Mouse (Mus musculus): ENCODE data around the gene Cldn10. TPM values are rescaled to one million over a fixed set of nuclear protein-coding genes. Genes with fewer than 3 reads are reported as not detected.

The Cldn10 gene
- polyA plus RNA-seq (2012; rRNA removed), result 0.16 and 2.3 TPM in 2 replicates

DNA sequence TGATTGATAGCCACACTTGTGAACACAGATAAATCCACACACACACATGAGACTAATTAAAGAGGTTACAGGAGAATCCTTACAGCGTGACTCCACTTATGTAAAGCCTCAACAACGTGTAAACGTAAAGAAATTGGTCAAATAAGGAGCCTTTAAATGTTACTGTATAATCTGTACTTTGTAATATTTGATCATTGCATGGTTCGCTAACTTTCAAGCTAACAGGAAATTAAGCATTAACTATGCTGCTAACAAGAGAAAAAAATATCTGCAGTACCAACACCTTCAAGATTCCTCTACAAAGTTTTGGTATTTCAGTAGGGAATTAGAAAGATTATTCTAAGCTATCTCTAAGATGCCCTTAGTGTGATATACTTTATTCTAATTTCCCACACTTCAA, at the start of gene Cldn10:
Cldn10 (plus strand) TSS at position 288 of the 400 bp plus-strand sequence.
- Histone ChIP-seq H3K36me3 (ENCODE audit: control insufficient read depth, insufficient read depth, low read length) (no peaks in the 10 kb centered on the region), H3K4me1 (ENCODE audit: control insufficient read depth, insufficient read depth, insufficient read length, low read length) (no peaks in the 10 kb centered on the region), H3K4me3 (ENCODE audit: low read depth, low read length) (no peak within 1 kb of the TSS), H3K27me3 (ENCODE audit: control insufficient read depth, insufficient read depth, low read length) (no peaks in the 10 kb centered on the region), H3K27ac (ENCODE audit: insufficient read depth, low read depth, low read length) (no peak within 1 kb of the TSS)
- TF ChIP-seq POLR2A (IDR thresholded peaks at IDR 0.05; ENCODE audit: low read depth, low read length), result no peak
- no peak for TF ChIP-seq CTCF (IDR thresholded peaks at IDR 0.05; ENCODE audit: extremely low read depth, insufficient read length, insufficient replicate concordance, low read depth, low read length)
- 74% methylated on average over 4 of the region's 4 CpGs for WGBS

GRCm38 (mm10) chr14:118741780-118742179, 45.9 kb upstream of the Cldn10 start:
- no peaks in the 10 kb centered on the region for H3K27me3 ChIP-seq (ENCODE audit: control insufficient read depth, insufficient read depth, low read length)
- TF ChIP-seq CTCF (IDR thresholded peaks at IDR 0.05; ENCODE audit: extremely low read depth, insufficient read length, insufficient replicate concordance, low read depth, low read length), result no peak
- no peak for TF ChIP-seq POLR2A (IDR thresholded peaks at IDR 0.05; ENCODE audit: low read depth, low read length)
- no peak overlapping the region for H3K4me3 ChIP-seq (ENCODE audit: low read depth, low read length)
- no peak overlapping the region for H3K27ac ChIP-seq (ENCODE audit: insufficient read depth, low read depth, low read length)
- 0 out of 2 replicates have a peak, but pooled peaks cover 3% of the 10 kb centered on the region for H3K4me1 ChIP-seq (ENCODE audit: control insufficient read depth, insufficient read depth, insufficient read length, low read length)
- no peaks in the 10 kb centered on the region for H3K36me3 ChIP-seq (ENCODE audit: control insufficient read depth, insufficient read depth, low read length)

GRCm38 (mm10) chr14:118742862-118743261, 44.8 kb upstream of the Cldn10 start:
- no peak for TF ChIP-seq POLR2A (IDR thresholded peaks at IDR 0.05; ENCODE audit: low read depth, low read length)
- TF ChIP-seq CTCF (IDR thresholded peaks at IDR 0.05; ENCODE audit: extremely low read depth, insufficient read length, insufficient replicate concordance, low read depth, low read length), result no peak
- Histone ChIP-seq H3K4me3 (ENCODE audit: low read depth, low read length) (no peak overlapping the region), H3K27ac (ENCODE audit: insufficient read depth, low read depth, low read length) (no peak overlapping the region), H3K4me1 (ENCODE audit: control insufficient read depth, insufficient read depth, insufficient read length, low read length) (0 out of 2 replicates have a peak, but pooled peaks cover 3% of the 10 kb centered on the region), H3K36me3 (ENCODE audit: control insufficient read depth, insufficient read depth, low read length) (no peaks in the 10 kb centered on the region), H3K27me3 (ENCODE audit: control insufficient read depth, insufficient read depth, low read length) (no peaks in the 10 kb centered on the region)
- 32% methylated on average over 5 of the region's 5 CpGs for WGBS

DNA sequence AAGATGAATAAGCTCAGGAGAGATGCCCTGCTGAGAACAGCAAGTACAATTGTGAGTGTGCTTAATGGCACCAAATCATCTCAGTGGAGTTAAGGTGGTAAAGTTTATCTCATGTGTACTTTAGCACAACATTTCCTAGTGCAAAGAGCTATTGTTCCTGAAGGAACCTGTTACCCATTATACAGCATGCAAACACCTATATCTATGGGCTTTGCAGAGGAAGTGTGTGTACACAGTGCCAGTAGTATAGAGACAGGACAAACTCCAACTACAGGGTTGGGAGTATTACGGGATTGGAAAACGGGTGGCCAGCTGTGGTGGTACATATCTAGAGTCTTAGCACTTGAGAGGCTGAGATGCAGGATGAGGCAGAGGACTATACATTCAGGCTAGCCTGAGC, 38.6 kb upstream of the Cldn10 start:
- no peaks in the 10 kb centered on the region for H3K36me3 ChIP-seq (ENCODE audit: control insufficient read depth, insufficient read depth, low read length)
- no peaks in the 10 kb centered on the region for H3K4me1 ChIP-seq (ENCODE audit: control insufficient read depth, insufficient read depth, insufficient read length, low read length)
- TF ChIP-seq CTCF (IDR thresholded peaks at IDR 0.05; ENCODE audit: extremely low read depth, insufficient read length, insufficient replicate concordance, low read depth, low read length), result no peak
- TF ChIP-seq POLR2A (IDR thresholded peaks at IDR 0.05; ENCODE audit: low read depth, low read length), result no peak
- no peaks in the 10 kb centered on the region for H3K27me3 ChIP-seq (ENCODE audit: control insufficient read depth, insufficient read depth, low read length)
- no peak overlapping the region for H3K4me3 ChIP-seq (ENCODE audit: low read depth, low read length)
- H3K27ac ChIP-seq (ENCODE audit: insufficient read depth, low read depth, low read length), result no peak overlapping the region
- WGBS, result 26% methylated on average over 2 of the region's 2 CpGs

GRCm38 (mm10) chr14:118749715-118750114, 38.0 kb upstream of the Cldn10 start:
- no peak for TF ChIP-seq POLR2A (IDR thresholded peaks at IDR 0.05; ENCODE audit: low read depth, low read length)
- no peak for TF ChIP-seq CTCF (IDR thresholded peaks at IDR 0.05; ENCODE audit: extremely low read depth, insufficient read length, insufficient replicate concordance, low read depth, low read length)
- Histone ChIP-seq H3K4me1 (ENCODE audit: control insufficient read depth, insufficient read depth, insufficient read length, low read length) (no peaks in the 10 kb centered on the region), H3K4me3 (ENCODE audit: low read depth, low read length) (no peak overlapping the region), H3K27me3 (ENCODE audit: control insufficient read depth, insufficient read depth, low read length) (no peaks in the 10 kb centered on the region), H3K36me3 (ENCODE audit: control insufficient read depth, insufficient read depth, low read length) (no peaks in the 10 kb centered on the region), H3K27ac (ENCODE audit: insufficient read depth, low read depth, low read length) (no peak overlapping the region)
- WGBS, result 59% methylated on average over 4 of the region's 4 CpGs

DNA sequence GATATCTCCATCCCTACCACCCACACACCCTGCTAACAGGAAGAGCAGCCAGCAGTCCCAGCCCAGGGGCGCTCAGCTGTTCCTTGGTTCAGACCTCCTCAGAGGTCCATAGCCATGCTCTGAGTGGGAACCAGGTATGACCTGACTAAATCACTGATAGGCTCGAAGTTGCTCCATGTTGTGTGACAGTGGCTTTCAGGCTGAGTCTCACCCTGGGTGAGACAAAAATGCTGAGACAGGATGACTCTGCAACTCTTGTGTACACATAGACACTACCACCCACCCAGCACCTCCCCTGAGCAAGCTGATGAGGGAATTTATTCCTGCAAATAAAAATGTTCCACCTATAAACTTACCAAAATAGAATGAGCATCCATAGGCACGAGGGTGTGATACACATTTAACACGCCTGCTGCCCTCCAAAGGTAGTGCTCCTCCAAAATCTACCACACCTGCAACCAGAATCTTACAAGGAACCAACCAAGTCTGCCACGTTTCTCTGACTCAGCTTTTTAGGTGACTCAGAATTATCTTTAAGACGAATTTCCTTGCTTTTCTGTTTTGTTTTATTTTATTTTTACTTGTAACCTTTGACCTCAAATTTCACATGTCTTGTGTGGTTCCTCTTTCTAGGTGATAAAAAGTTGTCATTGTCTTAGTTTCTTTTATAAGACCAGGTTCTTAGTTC, 37.1 kb upstream of the Cldn10 start:
- no peak overlapping the region for H3K4me3 ChIP-seq (ENCODE audit: low read depth, low read length)
- no peaks in the 10 kb centered on the region for H3K27me3 ChIP-seq (ENCODE audit: control insufficient read depth, insufficient read depth, low read length)
- H3K4me1 ChIP-seq (ENCODE audit: control insufficient read depth, insufficient read depth, insufficient read length, low read length), result no peaks in the 10 kb centered on the region
- H3K36me3 ChIP-seq (ENCODE audit: control insufficient read depth, insufficient read depth, low read length), result no peaks in the 10 kb centered on the region
- TF ChIP-seq CTCF (IDR thresholded peaks at IDR 0.05; ENCODE audit: extremely low read depth, insufficient read length, insufficient replicate concordance, low read depth, low read length), result no peak
- TF ChIP-seq POLR2A (IDR thresholded peaks at IDR 0.05; ENCODE audit: low read depth, low read length), result no peak
- H3K27ac ChIP-seq (ENCODE audit: insufficient read depth, low read depth, low read length), result no peak overlapping the region
- 74% methylated on average over 6 of the region's 6 CpGs for WGBS

DNA sequence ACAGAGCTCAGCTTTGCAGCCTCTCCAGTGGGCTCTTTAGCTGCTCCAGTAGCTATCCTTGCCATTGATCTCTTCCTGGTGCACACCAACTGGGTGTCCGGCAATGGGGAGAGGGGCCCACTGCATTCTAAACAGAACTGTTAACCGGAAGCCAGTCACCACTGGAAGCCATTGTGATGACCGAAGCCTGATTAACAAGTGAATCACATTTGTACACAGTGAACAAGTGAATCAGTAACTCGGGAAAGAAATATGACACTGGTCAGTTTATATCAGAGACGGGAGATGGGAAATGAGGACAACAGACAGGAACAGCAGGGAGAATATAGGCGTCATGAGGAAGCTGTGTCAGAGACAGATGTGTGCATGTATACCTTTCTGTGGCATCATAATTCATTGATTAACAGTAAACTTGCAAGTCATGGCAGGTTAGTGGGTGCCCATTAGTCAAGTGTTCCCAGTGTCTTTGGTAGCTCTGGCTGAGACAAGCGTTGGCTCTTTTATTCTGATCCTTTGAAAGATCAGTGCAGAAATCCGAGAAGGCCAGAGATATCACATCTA, 36.4 kb upstream of the Cldn10 start:
- Histone ChIP-seq H3K27ac (ENCODE audit: insufficient read depth, low read depth, low read length) (no peak overlapping the region), H3K27me3 (ENCODE audit: control insufficient read depth, insufficient read depth, low read length) (no peaks in the 10 kb centered on the region), H3K4me1 (ENCODE audit: control insufficient read depth, insufficient read depth, insufficient read length, low read length) (no peaks in the 10 kb centered on the region), H3K4me3 (ENCODE audit: low read depth, low read length) (no peak overlapping the region), H3K36me3 (ENCODE audit: control insufficient read depth, insufficient read depth, low read length) (no peaks in the 10 kb centered on the region)
- TF ChIP-seq POLR2A (IDR thresholded peaks at IDR 0.05; ENCODE audit: low read depth, low read length), result no peak
- no peak for TF ChIP-seq CTCF (IDR thresholded peaks at IDR 0.05; ENCODE audit: extremely low read depth, insufficient read length, insufficient replicate concordance, low read depth, low read length)
- 74% methylated on average over 8 of the region's 8 CpGs for WGBS
